Mouse (Mus musculus) limb, embryonic 14.5 days (tissue): ENCODE measurements at regions not wholly inside any gene's neighbourhood (a gene's known extent, or its start where the extent isn't known, plus 50 kb on each side); places are given as distances from the start of the nearest gene placed in this dataset.

ENCODE experiments used
- ATAC-seq: fragments of 200-750 bp; cut with Nextera tagmentation; 2 replicates; pipeline ENCODE4 v1.8.0; 2017; ENCODE audit warnings: low read depth, moderate number of reproducible peaks, moderate TSS enrichment; ENCODE audit not compliant: low FRiP score
- DNase-seq: peaks from one replicate; pipeline ENCODE4 v3.0.0-alpha.2; 2015; ENCODE audit warnings: low spot score
- H3K27ac ChIP-seq: fragments of 300-500 bp; sonication (generic); replicated peaks from 2 replicates; pipeline ENCODE4 v1.5.1; 2014; ENCODE audit warnings: low read depth, mild to moderate bottlenecking, low read length, moderate library complexity, mixed read lengths
- H3K27me3 ChIP-seq: fragments of 300-500 bp; sonication (generic); 2 replicates; pipeline ENCODE4 v1.6.1; 2014; ENCODE audit warnings: low read length, mixed read lengths; ENCODE audit not compliant: control insufficient read depth, insufficient read depth
- H3K36me3 ChIP-seq: fragments of 300-500 bp; sonication (generic); 2 replicates; pipeline ENCODE4 v1.6.1; 2014; ENCODE audit warnings: mild to moderate bottlenecking, low read length, moderate library complexity, mixed read lengths; ENCODE audit not compliant: control insufficient read depth, insufficient read depth
- H3K4me1 ChIP-seq: fragments of 300-500 bp; sonication (generic); 2 replicates; pipeline ENCODE4 v1.6.1; 2014; ENCODE audit warnings: antibody characterized with exemption, low read length, mixed read lengths; ENCODE audit not compliant: control insufficient read depth, insufficient read depth
- H3K4me2 ChIP-seq: fragments of 300-500 bp; sonication (generic); replicated peaks from 2 replicates; pipeline ENCODE4 v1.6.1; 2014; ENCODE audit warnings: low read depth, mild to moderate bottlenecking, low read length, moderate library complexity; ENCODE audit not compliant: severe bottlenecking
- H3K4me3 ChIP-seq: fragments of 300-500 bp; sonication (generic); replicated peaks from 2 replicates; pipeline ENCODE4 v1.5.1; 2014; ENCODE audit warnings: low read length
- H3K9ac ChIP-seq: fragments of 300-500 bp; sonication (generic); 2 replicates; pipeline ENCODE4 v1.6.1; 2014; ENCODE audit warnings: mild to moderate bottlenecking, low read depth, low read length, moderate library complexity; ENCODE audit not compliant: severe bottlenecking
- H3K9me3 ChIP-seq: fragments of 300-500 bp; sonication (generic); 2 replicates; pipeline ENCODE4 v1.6.1; 2016; ENCODE audit warnings: low read length; ENCODE audit not compliant: control insufficient read depth
- POLR2A ChIP-seq: fragments of 200-500 bp; IDR thresholded peaks from 2 replicates; pipeline ENCODE4 v1.8.0; 2012; ENCODE audit warnings: inconsistent platforms, mild to moderate bottlenecking, moderate library complexity, borderline replicate concordance; ENCODE audit not compliant: insufficient read depth, insufficient read length; ENCODE audit errors: extremely low read depth
- WGBS: fragments of 180-500 bp; shearing (Covaris S2); extraction: QIAGEN DNeasy Blood & Tissue Kit; methylation state at CpG from one replicate; pipeline ENCODE4 v1.1.7; 2014; 5-methylcytosine and 5-hydroxymethylcytosine counted together

- DNase-seq (no peak), ATAC-seq (no peak)
- Histone ChIP-seq H3K4me2 (no peak overlapping the region), H3K9ac (no peak overlapping the region), H3K36me3 (no peaks in the 10 kb centered on the region), H3K27me3 (no peaks in the 10 kb centered on the region), H3K9me3 (no peaks in the 10 kb centered on the region), H3K4me3 (no peak overlapping the region), H3K27ac (no peak overlapping the region), H3K4me1 (no peaks in the 10 kb centered on the region)
- TF ChIP-seq POLR2A = no peak
- WGBS = 79% methylated on average over 3 of the region's 3 CpGs
Observed at GRCm38 (mm10) chr1:194259957-194260356, 358.1 kb upstream of the Plxna2 start.

- H3K9ac ChIP-seq = no peak overlapping the region
- H3K4me1 ChIP-seq = no peaks in the 10 kb centered on the region
- WGBS = 48% methylated on average over 1 of the region's 1 CpGs
- no peak overlapping the region for H3K27ac ChIP-seq
- H3K4me2 ChIP-seq = no peak overlapping the region
- TF ChIP-seq POLR2A = no peak
- H3K27me3 ChIP-seq = no peaks in the 10 kb centered on the region
- DNase-seq = no peak
- ATAC-seq = no peak
- H3K4me3 ChIP-seq = no peak overlapping the region
- H3K9me3 ChIP-seq = no peaks in the 10 kb centered on the region
- no peaks in the 10 kb centered on the region for H3K36me3 ChIP-seq
Observed at GRCm38 (mm10) chr1:194244776-194245366, 373.1 kb upstream of the Plxna2 start.

- H3K4me3 ChIP-seq = no peak overlapping the region
- H3K9ac ChIP-seq = no peak overlapping the region
- TF ChIP-seq POLR2A = no peak
- H3K4me1 ChIP-seq = no peaks in the 10 kb centered on the region
- DNase-seq (no peak), ATAC-seq (no peak)
- H3K9me3 ChIP-seq = no peaks in the 10 kb centered on the region
- no peak overlapping the region for H3K4me2 ChIP-seq
- H3K27me3 ChIP-seq = no peaks in the 10 kb centered on the region
- no peak overlapping the region for H3K27ac ChIP-seq
- no peaks in the 10 kb centered on the region for H3K36me3 ChIP-seq
Observed at GRCm38 (mm10) chr1:194241111-194241510, 376.9 kb upstream of the Plxna2 start.

- peaks cover 15% of the 10 kb centered on the region; the same call in 1 of the 2 replicates for H3K4me1 ChIP-seq
- WGBS = 52% methylated on average over 4 of the region's 4 CpGs
- H3K9me3 ChIP-seq = no peaks in the 10 kb centered on the region
- H3K27ac ChIP-seq = no peak overlapping the region
- no peaks in the 10 kb centered on the region for H3K27me3 ChIP-seq
- DNase-seq (peak; percentile 82), ATAC-seq (peak; percentile 78)
- no peak for TF ChIP-seq POLR2A
- no peaks in the 10 kb centered on the region for H3K36me3 ChIP-seq
- no peak overlapping the region for H3K4me2 ChIP-seq
- H3K9ac ChIP-seq = no peak overlapping the region
- no peak overlapping the region for H3K4me3 ChIP-seq
Observed at GRCm38 (mm10) chr1:194231206-194231605, 386.8 kb upstream of the Plxna2 start.

GRCm38 (mm10) chr1:194226550-194227160 lies 391.4 kb upstream of the Plxna2 start:
- DNase-seq (no peak), ATAC-seq (no peak)
- WGBS = 21% methylated on average over 6 of the region's 6 CpGs
- no peaks in the 10 kb centered on the region for H3K36me3 ChIP-seq
- no peaks in the 10 kb centered on the region for H3K27me3 ChIP-seq
- no peak overlapping the region for H3K4me2 ChIP-seq
- no peak overlapping the region for H3K27ac ChIP-seq
- no peak overlapping the region for H3K4me3 ChIP-seq
- peaks cover 13% of the 10 kb centered on the region; the same call in 1 of the 2 replicates for H3K4me1 ChIP-seq
- no peak for TF ChIP-seq POLR2A
- no peaks in the 10 kb centered on the region for H3K9me3 ChIP-seq
- no peak overlapping the region for H3K9ac ChIP-seq
